4 mouse cellular contexts compared by ENCODE assay signal in genomic region chr14:26156032-26156431, GRCm38 (mm10). TPM values are rescaled to one million over a fixed set of nuclear protein-coding genes. Genes with fewer than 3 reads are reported as not detected.
"Had no signal": no experiment of that assay in that cellular context is flagged by ENCODE, and none has a peak within 500 bp of the region (broad histone marks: within the 10 kb centered on the region; RNA-seq: fewer than 3 reads in every experiment).

No protein-coding gene starts in this region.

RNA-seq across cellular contexts. Expression of gene Plac9b, which starts 26.2 kb away (rescaled TPM):
- total RNA-seq: neutrophil, adult 5-6 weeks had no signal

RNA-seq across cellular contexts. Expression of gene Duxbl2, which starts 37.9 kb away (rescaled TPM):
- total RNA-seq: neutrophil, adult 5-6 weeks had no signal
- polyA plus RNA-seq: neural tube, embryonic 13.5 days; neural tube, embryonic 15.5 days; thymus, postnatal 0 days had no signal

RNA-seq across cellular contexts. Expression of gene Tmem254b, which starts 50.8 kb away (rescaled TPM):
- total RNA-seq: neutrophil, adult 5-6 weeks had no signal
